Mouse (Mus musculus) embryonic facial prominence, embryonic 13.5 days (tissue): ENCODE measurements around the gene Ftl1. TPM values are rescaled to one million over a fixed set of nuclear protein-coding genes. Genes with fewer than 3 reads are reported as not detected.
"Not testable (repeated sequence)": the region's sequence is repeated elsewhere in the genome, so short reads cannot be mapped to it uniquely, and the experiment has no call there.

Experiments used
- ATAC-seq: fragments of 200-750 bp; cut with Nextera tagmentation; 2 replicates; pipeline ENCODE4 v1.8.0; 2017; ENCODE audit warnings: low read depth; ENCODE audit not compliant: insufficient number of reproducible peaks, insufficient read depth, low FRiP score, low TSS enrichment
- H3K27ac ChIP-seq: fragments of 300-500 bp; sonication (generic); 2 replicates; pipeline ENCODE4 v1.5.1; 2015; ENCODE audit warnings: moderate library complexity, mild to moderate bottlenecking, inconsistent platforms
- H3K27me3 ChIP-seq: fragments of 300-500 bp; sonication (generic); 2 replicates; pipeline ENCODE4 v1.6.1; 2015; ENCODE audit warnings: mild to moderate bottlenecking, inconsistent platforms
- H3K36me3 ChIP-seq: fragments of 300-500 bp; sonication (generic); 2 replicates; pipeline ENCODE4 v1.6.1; 2015; ENCODE audit warnings: mild to moderate bottlenecking, inconsistent platforms
- H3K4me1 ChIP-seq: fragments of 300-500 bp; sonication (generic); 2 replicates; pipeline ENCODE4 v1.6.1; 2015; ENCODE audit warnings: inconsistent platforms
- H3K4me2 ChIP-seq: fragments of 300-500 bp; sonication (generic); 2 replicates; pipeline ENCODE4 v1.6.1; 2015; ENCODE audit warnings: moderate library complexity, mild to moderate bottlenecking, inconsistent platforms
- H3K4me3 ChIP-seq: fragments of 300-500 bp; sonication (generic); 2 replicates; pipeline ENCODE4 v1.5.1; 2015; ENCODE audit warnings: mild to moderate bottlenecking, inconsistent platforms
- H3K9ac ChIP-seq: fragments of 300-500 bp; sonication (generic); 2 replicates; pipeline ENCODE4 v1.6.1; 2015; ENCODE audit warnings: mild to moderate bottlenecking, inconsistent platforms
- H3K9me3 ChIP-seq: fragments of 300-500 bp; sonication (generic); 2 replicates; pipeline ENCODE4 v1.6.1; 2016; ENCODE audit warnings: inconsistent platforms
- WGBS: fragments of 180-500 bp; shearing (Covaris S2); methylation state at CpG from one replicate; pipeline ENCODE4 v1.1.7; 2015; ENCODE audit warnings: mixed read lengths; 5-methylcytosine and 5-hydroxymethylcytosine counted together
- polyA plus RNA-seq: library from polyadenylated mRNA; unstranded; fragments of >200 nt; fragmentation: Nextera tagmentation; extraction: Ambion mirVana; gene quantifications from 2 replicates; pipeline ENCODE4 v1.2.1, GENCODE M21; 2015

Ftl1 gene
- polyA plus RNA-seq: 5,253 and 5,612 TPM in 2 replicates

GRCm38 (mm10) chr7:45459564-45460140 is at the start of gene Ftl1:
Gene Ftl1 (minus strand): TSS chr7:45459884.
- Histone ChIP-seq H3K4me3 (peak within 1 kb of the TSS; percentile 80), H3K4me2 (peak within 1 kb of the TSS; percentile 84), H3K36me3 (peaks cover 65% of the 10 kb centered on the region), H3K4me1 (peaks cover 41% of the 10 kb centered on the region), H3K27ac (peak within 1 kb of the TSS; percentile 96), H3K9ac (peak within 1 kb of the TSS; percentile 93)
- not testable (repeated sequence) for H3K9me3 ChIP-seq, H3K27me3 ChIP-seq
- under 1% methylated on average over 29 of the region's 37 CpGs for WGBS
- peak; percentile 94 for ATAC-seq

GRCm38 (mm10) chr7:45509181-45509882 is 49.6 kb upstream of the Ftl1 start:
- Histone ChIP-seq H3K36me3 (peaks cover 36% of the 10 kb centered on the region), H3K9ac (peak overlapping the region; percentile 85), H3K27me3 (no peaks in the 10 kb centered on the region), H3K4me2 (peak overlapping the region; percentile 99), H3K9me3 (no peaks in the 10 kb centered on the region), H3K27ac (peak overlapping the region; percentile 94), H3K4me3 (peak overlapping the region; percentile 79), H3K4me1 (peaks cover 15% of the 10 kb centered on the region)
- WGBS: 34% methylated on average over 19 of the region's 19 CpGs
- no peak for ATAC-seq

- 81% methylated on average over 6 of the region's 6 CpGs for WGBS
- no peak overlapping the region for H3K27ac ChIP-seq
- H3K4me1 ChIP-seq: peaks cover 15% of the 10 kb centered on the region
- H3K9ac ChIP-seq: peak overlapping the region; percentile 85; the same call in 1 of the 2 replicates
- ATAC-seq: no peak
- no peaks in the 10 kb centered on the region for H3K27me3 ChIP-seq
- peaks cover 36% of the 10 kb centered on the region for H3K36me3 ChIP-seq
- peak overlapping the region; percentile 99 for H3K4me2 ChIP-seq
- no peaks in the 10 kb centered on the region for H3K9me3 ChIP-seq
- H3K4me3 ChIP-seq: peak overlapping the region; percentile 79
Measured at GRCm38 (mm10) chr7:45508561-45508960, 48.9 kb upstream of the Ftl1 start.

GRCm38 (mm10) chr7:45507583-45507982 is 47.9 kb upstream of the Ftl1 start:
- Histone ChIP-seq H3K4me1 (peaks cover 15% of the 10 kb centered on the region), H3K27ac (no peak overlapping the region), H3K4me3 (no peak overlapping the region), H3K9me3 (no peaks in the 10 kb centered on the region), H3K9ac (no peak overlapping the region), H3K4me2 (no peak overlapping the region), H3K27me3 (no peaks in the 10 kb centered on the region), H3K36me3 (peaks cover 46% of the 10 kb centered on the region)
- 88% methylated on average over 6 of the region's 6 CpGs for WGBS
- ATAC-seq: no peak

GRCm38 (mm10) chr7:45498427-45498826 is 38.7 kb upstream of the Ftl1 start:
- Histone ChIP-seq H3K4me2 (no peak overlapping the region), H3K27me3 (no peaks in the 10 kb centered on the region), H3K4me3 (no peak overlapping the region), H3K27ac (no peak overlapping the region), H3K9ac (no peak overlapping the region), H3K9me3 (no peaks in the 10 kb centered on the region), H3K4me1 (no peaks in the 10 kb centered on the region), H3K36me3 (peaks cover 98% of the 10 kb centered on the region)
- no peak for ATAC-seq
- 94% methylated on average over 6 of the region's 6 CpGs for WGBS

- ATAC-seq: no peak
- no peaks in the 10 kb centered on the region for H3K27me3 ChIP-seq
- 0 out of 2 replicates have a peak overlapping the region, but pooled peaks have one; percentile 32 for H3K9ac ChIP-seq
- peaks cover 12% of the 10 kb centered on the region for H3K4me1 ChIP-seq
- no peak overlapping the region for H3K4me3 ChIP-seq
- peaks cover 78% of the 10 kb centered on the region for H3K36me3 ChIP-seq
- no peaks in the 10 kb centered on the region for H3K9me3 ChIP-seq
- no peak overlapping the region for H3K27ac ChIP-seq
- WGBS: 82% methylated on average over 9 of the region's 9 CpGs
- no peak overlapping the region for H3K4me2 ChIP-seq
Measured at GRCm38 (mm10) chr7:45494548-45494947, 34.9 kb upstream of the Ftl1 start.

- ATAC-seq: no peak
- no peak overlapping the region for H3K4me3 ChIP-seq
- H3K27ac ChIP-seq: no peak overlapping the region
- H3K4me2 ChIP-seq: no peak overlapping the region
- no peak overlapping the region for H3K9ac ChIP-seq
- WGBS: 95% methylated on average over 5 of the region's 5 CpGs
- no peaks in the 10 kb centered on the region for H3K27me3 ChIP-seq
- no peaks in the 10 kb centered on the region for H3K9me3 ChIP-seq
- peaks cover 24% of the 10 kb centered on the region for H3K4me1 ChIP-seq
- H3K36me3 ChIP-seq: peaks cover 62% of the 10 kb centered on the region
Measured at GRCm38 (mm10) chr7:45492951-45493350, 33.3 kb upstream of the Ftl1 start.

GRCm38 (mm10) chr7:45492225-45492844 is 32.7 kb upstream of the Ftl1 start:
- no peak for ATAC-seq
- H3K27me3 ChIP-seq: no peaks in the 10 kb centered on the region
- WGBS: 93% methylated on average over 8 of the region's 8 CpGs
- no peak overlapping the region for H3K9ac ChIP-seq
- peaks cover 56% of the 10 kb centered on the region for H3K36me3 ChIP-seq
- H3K4me1 ChIP-seq: peaks cover 27% of the 10 kb centered on the region
- H3K27ac ChIP-seq: no peak overlapping the region
- no peak overlapping the region for H3K4me2 ChIP-seq
- H3K9me3 ChIP-seq: no peaks in the 10 kb centered on the region
- no peak overlapping the region for H3K4me3 ChIP-seq

GRCm38 (mm10) chr7:45491264-45491663 is 31.6 kb upstream of the Ftl1 start:
- no peak for ATAC-seq
- Histone ChIP-seq H3K4me3 (no peak overlapping the region), H3K9ac (no peak overlapping the region), H3K4me1 (peaks cover 27% of the 10 kb centered on the region), H3K27ac (peak overlapping the region; percentile 48; the same call in 1 of the 2 replicates), H3K27me3 (no peaks in the 10 kb centered on the region), H3K9me3 (no peaks in the 10 kb centered on the region), H3K36me3 (peaks cover 46% of the 10 kb centered on the region), H3K4me2 (peak overlapping the region; percentile 41)
- WGBS: 24% methylated on average over 3 of the region's 3 CpGs

GRCm38 (mm10) chr7:45490822-45491221 is 31.1 kb upstream of the Ftl1 start:
- peak overlapping the region; percentile 41 for H3K4me2 ChIP-seq

GRCm38 (mm10) chr7:45489578-45489977 is 29.9 kb upstream of the Ftl1 start:
- Histone ChIP-seq H3K4me2 (no peak overlapping the region), H3K27ac (no peak overlapping the region), H3K9ac (no peak overlapping the region), H3K27me3 (no peaks in the 10 kb centered on the region), H3K4me3 (no peak overlapping the region), H3K9me3 (no peaks in the 10 kb centered on the region), H3K4me1 (peaks cover 27% of the 10 kb centered on the region), H3K36me3 (peaks cover 29% of the 10 kb centered on the region)
- no peak for ATAC-seq
- WGBS: 79% methylated on average over 7 of the region's 7 CpGs

More at GRCm38 (mm10) chr7:45490822-45491221, 31.1 kb upstream of the Ftl1 start:
- Histone ChIP-seq H3K27me3 (no peaks in the 10 kb centered on the region), H3K27ac (peak overlapping the region; percentile 48; the same call in 1 of the 2 replicates), H3K4me3 (no peak overlapping the region), H3K4me1 (peaks cover 27% of the 10 kb centered on the region), H3K9ac (no peak overlapping the region), H3K36me3 (peaks cover 41% of the 10 kb centered on the region), H3K9me3 (no peaks in the 10 kb centered on the region)
- ATAC-seq: no peak
- 44% methylated on average over 9 of the region's 9 CpGs for WGBS
